Mouse (Mus musculus) kidney, postnatal 36 days (tissue): Measurements from ENCODE around the gene Pnmal1.

Experiments
- DNase-seq, 2 experiments: peaks; one replicate each; pipeline ENCODE4 v3.0.0; 2021 to 2022; ENCODE audit warnings: mixed read lengths in 2 of 2

The Pnmal1 gene

GRCm38 (mm10) chr7:17002375-17003195, 43.1 kb downstream of the Pnmal1 start:
- DNase-seq: peak; percentile 87 to 90

- DNase-seq: peak; percentile 60 to 84
Measured at GRCm38 (mm10) chr7:17003230-17003960, 43.9 kb downstream of the Pnmal1 start.

GRCm38 (mm10) chr7:17004716-17005115, 45.2 kb downstream of the Pnmal1 start:
- peak; percentile 57 to 74 for DNase-seq

- peak; percentile 61 to 70 for DNase-seq
Measured at GRCm38 (mm10) chr7:17007300-17007699, 47.8 kb downstream of the Pnmal1 start.

- DNase-seq: no peak
Measured at GRCm38 (mm10) chr7:17009326-17010009, 50.0 kb downstream of the Pnmal1 start.

- no peak for DNase-seq
Measured at GRCm38 (mm10) chr7:17010010-17010347, 50.5 kb downstream of the Pnmal1 start.

GRCm38 (mm10) chr7:17011909-17012590, 52.6 kb downstream of the Pnmal1 start:
- DNase-seq: no peak
